Mouse (Mus musculus): ENCODE data around the gene Lysmd3. TPM values are rescaled to one million over a fixed set of nuclear protein-coding genes. Genes with fewer than 3 reads are reported as not detected.
A peak's percentile ranks its signal among the peaks of the same experiment; 100 is the strongest.

Gene Lysmd3
- polyA plus RNA-seq, 1 experiment from 2014 or later = 18.9 TPM

GRCm38 (mm10) chr13:81667713-81668112 lies 10.2 kb downstream of the Lysmd3 start:
- DNase-seq (ENCODE audit: low spot score) = no peak

GRCm38 (mm10) chr13:81675333-81675732 lies 17.9 kb downstream of the Lysmd3 start:
- DNase-seq (ENCODE audit: low spot score) = peak; percentile 34

DNA sequence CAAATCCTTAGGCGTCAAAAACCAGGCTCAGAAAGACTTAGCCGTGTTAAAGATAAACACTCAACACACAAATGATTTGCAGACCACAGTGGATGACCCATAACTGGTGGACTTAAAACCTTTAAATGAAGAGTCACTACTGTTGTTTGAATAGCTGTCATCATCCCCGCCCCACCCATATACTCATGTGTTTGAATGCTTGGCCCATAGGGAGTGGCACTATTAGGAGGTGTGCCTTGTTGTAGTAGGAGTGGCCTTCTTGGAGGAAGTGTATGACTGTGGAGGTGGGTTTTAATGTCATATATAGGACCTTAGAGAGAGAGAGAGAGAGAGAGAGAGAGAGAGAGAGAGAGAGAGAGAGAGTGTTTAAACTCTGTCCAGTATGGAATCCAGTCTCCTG lies 25.6 kb downstream of the Lysmd3 start:
- no peak for DNase-seq (ENCODE audit: low spot score)

- DNase-seq (ENCODE audit: low spot score) = no peak
Observed at GRCm38 (mm10) chr13:81684258-81684657, 26.8 kb downstream of the Lysmd3 start.

DNA sequence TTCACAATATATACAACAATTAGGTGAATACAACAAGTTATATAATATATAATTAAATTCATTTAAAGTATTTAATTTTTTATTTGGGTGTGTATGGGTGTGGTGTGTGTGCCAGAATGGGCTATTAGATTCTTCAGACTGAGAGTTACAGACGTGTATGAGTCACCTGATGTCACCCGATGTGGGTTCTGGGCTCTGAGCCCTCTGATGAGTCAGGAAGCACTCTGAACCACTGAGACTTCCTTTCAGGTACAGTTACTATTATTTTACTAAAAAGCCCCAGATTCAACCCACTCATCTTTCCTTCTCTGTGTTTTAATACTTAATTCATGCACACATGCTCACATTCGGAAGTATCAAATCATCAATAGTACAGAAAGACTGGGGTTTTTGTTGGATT lies 27.4 kb downstream of the Lysmd3 start:
- no peak for DNase-seq (ENCODE audit: low spot score)

- no peak for DNase-seq (ENCODE audit: low spot score)
Observed at GRCm38 (mm10) chr13:81689587-81689986, 32.1 kb downstream of the Lysmd3 start.

DNA sequence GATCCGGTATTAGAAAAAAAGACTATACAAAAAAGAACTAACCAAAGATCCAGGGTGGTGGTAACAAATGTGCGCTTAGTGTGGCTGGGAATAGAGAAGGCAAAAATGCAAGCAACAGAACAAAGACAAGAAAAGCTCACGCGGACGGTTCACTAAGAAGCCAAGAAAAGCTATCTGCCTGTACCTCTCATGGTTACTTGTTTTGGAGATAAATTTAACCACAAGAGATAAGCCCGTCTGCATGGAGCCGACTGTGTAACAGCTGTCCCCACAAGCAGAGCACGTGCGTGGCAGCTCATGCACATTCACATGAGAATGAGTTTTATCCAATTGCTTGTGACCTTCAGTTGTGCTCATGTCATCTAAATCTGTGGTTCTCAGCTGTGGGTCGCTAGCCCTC lies 33.0 kb downstream of the Lysmd3 start:
- DNase-seq (ENCODE audit: low spot score) = peak; percentile 68

GRCm38 (mm10) chr13:81691606-81692005 lies 34.1 kb downstream of the Lysmd3 start:
- DNase-seq (ENCODE audit: low spot score) = peak; percentile 52

DNA sequence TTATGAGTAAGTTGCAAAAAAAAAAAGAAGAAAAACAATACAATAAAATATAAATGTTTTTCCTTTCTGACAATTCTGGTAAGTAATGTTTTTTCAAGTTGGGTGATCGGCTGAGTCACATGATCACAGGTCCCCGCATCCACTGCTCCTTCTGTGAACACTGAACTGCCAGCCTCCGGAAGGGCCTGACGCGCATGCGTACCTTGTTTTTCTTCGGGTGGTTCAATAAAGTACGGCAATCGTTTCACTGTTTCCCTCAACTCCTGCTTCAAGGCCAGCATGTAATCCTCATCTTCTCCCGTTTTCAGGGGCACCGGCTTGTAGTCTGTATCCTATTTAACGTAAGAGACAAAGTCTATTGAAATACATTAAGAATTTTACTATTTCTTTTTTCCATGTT lies 37.0 kb downstream of the Lysmd3 start:
- no peak for DNase-seq (ENCODE audit: low spot score)

GRCm38 (mm10) chr13:81703148-81703547 lies 45.7 kb downstream of the Lysmd3 start:
- DNase-seq (ENCODE audit: low spot score) = no peak

DNA sequence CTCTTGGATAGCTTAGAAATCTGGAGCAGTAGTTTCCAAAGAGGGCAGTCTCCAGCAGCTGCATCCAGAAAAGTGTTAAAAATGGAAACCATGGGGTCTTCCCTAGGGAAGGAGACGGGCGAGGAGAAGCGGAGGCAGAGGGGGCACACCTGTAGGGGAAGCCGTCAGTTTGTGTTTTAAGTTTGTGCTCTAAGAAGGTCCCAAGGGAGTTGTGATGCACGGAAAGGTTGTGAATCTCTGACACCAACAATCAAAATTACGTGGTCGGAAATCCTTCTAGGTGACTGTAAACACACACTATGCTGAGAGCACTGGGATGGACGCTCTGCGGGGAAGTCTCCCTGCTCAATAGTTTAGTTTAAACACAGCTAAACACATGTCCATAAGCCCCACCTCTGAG lies 46.2 kb downstream of the Lysmd3 start:
- DNase-seq (ENCODE audit: low spot score) = no peak

- DNase-seq (ENCODE audit: low spot score) = no peak
Observed at GRCm38 (mm10) chr13:81706311-81706710, 48.8 kb downstream of the Lysmd3 start.

DNA sequence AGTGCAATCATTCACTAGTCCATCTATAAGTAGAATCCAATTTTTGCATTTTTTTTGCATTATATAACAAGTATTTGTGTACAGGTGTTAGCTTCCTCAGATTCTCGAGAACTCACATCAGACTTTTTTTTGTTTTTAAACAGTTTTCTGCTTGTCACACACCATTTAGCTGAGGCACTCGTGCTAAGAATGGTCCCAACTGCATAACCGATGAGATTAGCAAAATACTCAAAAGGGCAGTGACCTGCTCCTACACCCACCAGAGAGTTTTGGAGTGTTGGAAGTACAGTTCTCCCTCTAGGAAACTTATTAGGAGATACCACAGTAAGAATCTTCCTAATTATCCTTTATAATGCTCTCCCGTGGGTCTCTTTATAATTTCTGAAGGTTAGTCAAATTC lies 52.3 kb downstream of the Lysmd3 start:
- no peak for DNase-seq (ENCODE audit: low spot score)

DNA sequence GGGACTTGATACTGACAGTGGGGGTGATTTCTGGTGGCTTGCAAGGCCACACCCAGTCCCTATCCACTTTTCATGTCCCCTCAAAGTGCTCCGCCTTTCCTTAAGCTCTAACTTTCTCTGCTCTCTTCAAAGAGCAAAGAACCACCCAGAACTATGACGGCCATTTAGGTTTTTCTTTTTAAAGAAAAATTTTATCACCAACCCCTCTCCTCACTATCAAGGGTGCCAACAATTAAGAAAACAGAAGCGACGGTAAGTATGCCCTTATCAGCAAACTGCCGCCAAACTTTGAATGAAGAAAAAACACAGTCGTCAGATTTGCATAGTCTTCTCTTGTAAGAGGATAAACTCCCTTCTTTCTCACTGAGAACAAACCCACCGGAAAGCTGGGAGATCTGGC lies 52.8 kb downstream of the Lysmd3 start:
- no peak for DNase-seq (ENCODE audit: low spot score)

DNA sequence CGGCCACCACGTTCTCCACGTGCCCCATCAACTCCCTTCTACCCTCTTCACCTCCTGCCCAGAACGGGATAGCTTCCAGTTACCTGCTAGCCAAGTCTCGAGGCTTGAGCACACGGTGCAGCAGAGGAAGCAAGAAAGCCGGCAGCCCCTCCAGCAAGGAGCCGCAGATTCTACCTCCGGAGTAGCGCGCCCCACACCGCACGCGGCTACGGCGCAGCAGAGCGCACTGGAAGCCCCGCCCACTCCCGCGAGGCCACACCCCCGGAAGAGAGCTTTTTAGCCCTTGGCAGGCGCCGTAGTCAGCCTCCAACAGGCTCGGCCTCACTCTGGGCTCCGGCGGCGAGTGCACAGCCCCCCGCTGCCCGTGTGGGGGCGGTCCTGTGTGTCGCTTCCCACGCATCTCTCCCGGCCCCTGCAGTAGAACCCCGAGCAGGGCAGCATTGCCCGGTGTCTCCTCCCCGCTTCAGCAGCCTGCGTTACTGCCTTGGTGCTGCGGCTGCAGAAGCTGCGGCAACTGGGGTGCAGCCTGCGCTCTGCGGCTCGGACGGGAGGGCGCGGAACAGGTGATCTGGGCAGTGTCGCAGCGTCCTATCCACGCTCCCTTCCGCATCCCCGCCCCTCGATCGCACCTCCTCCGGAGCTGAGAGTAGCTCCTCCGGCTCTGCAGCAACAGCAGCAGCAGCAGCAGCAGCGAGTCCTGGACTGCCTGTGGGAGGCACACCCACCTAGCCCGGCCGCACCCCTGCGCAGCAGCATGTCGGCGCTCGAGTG lies 53.5 kb downstream of the Lysmd3 start, which contains the start of the genes Polr3g and Mblac2:
TSS of gene Polr3g (minus strand) at position 239 of the 771 bp plus-strand sequence.
TSS of gene Mblac2 (plus strand) at position 567 of the 771 bp plus-strand sequence.
- peak; percentile 97 for DNase-seq (ENCODE audit: low spot score)

GRCm38 (mm10) chr13:81711546-81712371 lies 54.3 kb downstream of the Lysmd3 start:
- DNase-seq (ENCODE audit: low spot score) = no peak

DNA sequence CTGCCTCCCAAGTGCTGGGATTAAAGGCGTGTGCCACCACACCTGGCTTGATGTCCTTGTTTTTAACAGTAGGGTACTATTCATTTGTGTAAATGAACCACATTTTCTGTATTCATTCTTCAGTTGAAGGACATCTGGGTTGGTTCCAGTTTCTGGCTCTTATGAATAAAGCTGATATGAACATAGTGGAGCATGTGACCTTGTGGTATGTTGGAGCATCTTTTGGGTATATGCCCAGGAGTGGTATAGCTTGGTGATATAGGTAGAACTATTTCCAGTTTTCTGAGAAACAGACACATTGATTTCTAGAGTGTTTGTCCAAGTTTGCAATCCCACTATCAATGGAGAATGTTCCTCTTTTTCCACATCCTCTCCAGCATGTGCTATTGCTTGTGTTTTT lies 56.4 kb downstream of the Lysmd3 start:
- no peak for DNase-seq (ENCODE audit: low spot score)

Other genes starting within 250 kb of the Lysmd3 start
- 0.55 and 0.57 TPM in 2 replicates for gene Adgrv1, start 24.5 kb upstream of the Lysmd3 start, polyA plus RNA-seq (2015; fragmentation: Nextera tagmentation; extraction: Ambion mirVana)
- 12.8 and 13.6 TPM in 2 replicates for gene Polr3g, start 53.4 kb downstream of the Lysmd3 start, polyA plus RNA-seq (2015; fragmentation: Nextera tagmentation; extraction: Ambion mirVana)
- gene Mblac2, start 53.7 kb downstream of the Lysmd3 start, polyA plus RNA-seq (2015; fragmentation: Nextera tagmentation; extraction: Ambion mirVana) = 10.1 and 11.9 TPM in 2 replicates
- 247 and 255 TPM in 2 replicates for gene Cetn3, start 125.4 kb downstream of the Lysmd3 start, polyA plus RNA-seq (2015; fragmentation: Nextera tagmentation; extraction: Ambion mirVana)